Mouse (Mus musculus): ENCODE data around the gene Mrrf.

Gene Mrrf

DNA sequence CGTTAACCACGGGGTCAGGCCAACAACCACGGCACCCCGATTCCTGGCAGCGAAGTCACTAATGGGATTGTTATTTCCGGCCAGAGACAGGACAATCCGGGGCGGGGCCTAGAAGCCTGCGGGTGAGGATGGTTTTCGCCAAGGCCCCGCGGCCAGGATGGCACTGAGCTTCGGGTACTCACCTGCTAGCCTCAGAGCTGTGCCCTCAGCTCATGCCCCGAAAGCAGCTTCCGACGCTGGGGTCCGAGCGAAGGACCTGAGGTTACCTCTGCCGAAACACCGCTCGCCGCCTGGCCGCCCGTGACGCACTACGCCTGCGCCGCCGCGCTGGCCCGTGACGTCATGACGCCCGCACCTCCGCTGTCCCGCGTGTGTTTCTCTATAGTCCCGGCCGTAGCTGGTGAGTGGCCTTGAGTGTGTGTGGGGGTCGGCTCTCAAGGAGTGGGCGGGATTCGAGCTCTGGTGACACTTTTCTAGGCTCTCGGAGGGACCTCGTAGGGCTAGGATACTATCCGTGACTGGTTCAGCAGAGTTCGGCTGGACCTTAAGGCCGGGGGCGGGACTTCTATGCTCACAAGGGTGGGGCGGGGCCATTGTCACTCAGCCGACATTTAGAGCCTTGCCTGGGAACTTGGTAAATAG, at the start of gene Mrrf, which contains the start of gene Rbm18:
TSS of gene Mrrf (plus strand) at position 90 of the 642 bp plus-strand sequence.
TSS of gene Rbm18 (minus strand) at position 474 of the 642 bp plus-strand sequence.
- peak; percentile 95 for DNase-seq (ENCODE audit: low read depth, low spot score)

DNA sequence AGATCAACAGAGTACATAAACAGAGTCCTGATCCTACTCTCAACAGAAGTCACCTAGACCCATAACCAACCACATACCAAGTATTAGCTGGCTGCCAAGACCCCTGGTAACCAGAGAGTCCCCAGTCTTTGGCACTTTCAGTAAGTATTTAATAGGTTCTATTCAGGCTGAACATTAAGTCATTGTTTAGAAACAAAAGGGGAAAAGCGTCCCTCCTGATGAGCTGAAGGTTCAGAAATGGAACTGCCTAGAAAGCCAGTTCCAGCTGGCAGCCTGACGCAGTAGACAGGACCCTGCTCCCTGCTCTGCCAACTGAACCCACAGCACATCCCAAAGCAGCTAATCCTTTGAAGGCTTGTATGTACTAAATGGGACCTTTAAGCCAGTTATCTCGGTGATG, 47.0 kb upstream of the Mrrf start:
- peak; percentile 79 for DNase-seq (ENCODE audit: low read depth, low spot score)

DNA sequence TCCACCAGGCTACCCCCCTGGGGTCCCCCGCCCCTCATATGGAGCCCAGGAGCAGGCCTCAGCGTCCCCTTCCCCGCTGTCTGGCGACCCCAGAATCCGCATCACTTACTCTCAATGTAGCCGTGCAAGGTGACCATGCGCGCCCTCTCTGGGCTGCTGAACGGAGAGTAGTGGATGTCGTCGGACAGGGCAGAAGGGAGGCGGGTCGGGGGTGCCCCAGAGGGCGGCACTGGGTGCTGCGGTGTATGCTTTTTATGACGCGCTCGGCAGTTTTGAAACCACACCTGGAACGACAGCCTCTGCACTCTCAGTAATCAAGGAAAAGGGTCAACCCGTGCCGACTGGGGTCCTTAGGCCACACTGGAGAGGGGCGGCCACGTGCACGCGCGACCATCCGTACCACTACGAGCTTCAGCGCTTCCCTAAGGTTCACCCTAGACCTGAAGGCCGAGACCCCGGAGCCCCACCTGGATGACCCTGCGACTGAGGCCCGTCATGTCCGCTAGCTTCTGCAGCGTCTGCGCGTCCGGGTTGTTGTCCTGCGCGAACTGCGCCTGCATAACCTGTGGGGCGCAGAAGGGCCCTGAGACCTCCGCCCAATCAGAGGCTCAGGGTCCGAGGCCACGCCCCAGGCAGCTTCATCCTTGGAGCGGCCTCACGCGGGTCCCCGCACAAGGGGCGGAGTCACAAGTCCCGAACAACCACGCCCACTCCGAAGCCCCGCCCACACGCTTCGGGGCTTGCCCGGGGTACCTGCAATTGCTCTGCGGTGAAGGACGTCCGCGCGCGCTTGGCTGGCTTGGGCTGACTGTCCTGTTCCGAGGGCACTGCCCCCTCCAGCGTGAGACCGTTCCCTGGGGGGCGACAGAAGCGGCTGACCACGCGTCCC, 45.1 kb upstream of the Mrrf start:
- peak; percentile 97 for DNase-seq (ENCODE audit: low read depth, low spot score)

DNA sequence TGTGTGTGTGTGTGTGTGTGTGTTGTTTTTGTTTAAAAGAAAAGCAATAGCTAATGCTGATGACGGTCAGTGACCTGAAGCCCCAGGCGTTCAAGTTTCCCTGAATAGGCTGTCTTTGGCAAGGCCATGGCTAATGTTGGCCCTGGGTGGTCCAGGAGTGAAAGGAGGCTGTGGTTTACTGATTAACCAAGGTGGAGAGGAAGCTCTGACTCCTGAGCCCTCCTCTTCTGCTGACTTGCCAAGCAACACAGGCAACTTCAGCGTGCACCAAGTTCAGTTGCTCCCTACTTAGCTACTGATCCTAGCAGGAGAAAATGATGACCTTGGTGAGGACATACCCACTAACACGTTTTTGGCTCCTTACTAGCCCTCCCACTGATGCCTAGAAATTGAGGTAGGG, 43.4 kb upstream of the Mrrf start:
- no peak for DNase-seq (ENCODE audit: low read depth, low spot score)

DNA sequence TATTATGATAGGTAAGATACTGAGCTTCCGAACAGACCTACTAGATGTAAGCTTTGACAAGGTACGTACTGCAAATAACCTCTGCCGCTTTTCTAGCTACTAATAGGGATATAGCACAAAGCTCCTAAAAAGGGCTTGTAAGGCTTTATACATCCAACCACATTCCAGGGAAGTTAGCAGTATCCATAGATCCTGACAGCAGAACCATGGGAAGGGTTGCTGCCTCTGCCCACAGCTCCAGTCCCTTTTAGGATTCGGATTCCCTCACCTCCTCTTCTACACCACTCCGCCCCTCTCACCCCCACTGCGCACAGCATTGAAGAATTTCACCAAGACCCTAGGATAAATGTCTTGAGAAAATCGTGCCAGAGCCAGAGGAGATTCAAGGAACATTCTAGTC, 42.9 kb upstream of the Mrrf start:
- DNase-seq (ENCODE audit: low read depth, low spot score): no peak

DNA sequence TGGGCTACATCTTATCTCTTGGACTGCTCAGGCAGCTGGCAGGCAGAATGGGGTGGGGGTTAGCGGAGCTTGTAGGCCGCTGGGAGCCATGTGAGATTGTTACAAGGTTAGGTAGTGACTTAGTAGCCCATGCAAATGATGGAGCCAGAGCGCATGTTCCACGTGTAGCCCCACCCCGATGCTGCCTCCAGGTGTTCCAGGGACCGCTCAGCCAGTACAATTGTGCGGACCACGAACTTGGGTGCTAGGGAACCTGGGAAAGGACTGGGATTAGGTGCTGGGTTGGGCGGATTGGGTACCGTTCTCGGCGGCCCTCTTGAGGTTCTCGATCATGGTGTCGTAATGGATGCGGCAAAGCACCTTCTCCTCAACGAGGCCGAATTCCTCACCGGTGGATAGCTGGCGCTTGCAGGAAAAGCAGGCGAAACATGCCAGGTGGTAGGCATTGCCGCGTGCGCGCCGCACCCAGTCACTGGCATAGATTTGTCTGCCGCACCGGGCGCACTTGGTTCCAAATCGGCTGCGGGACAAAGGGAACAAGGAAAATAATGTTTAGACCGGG, 42.2 kb upstream of the Mrrf start:
- DNase-seq (ENCODE audit: low read depth, low spot score): peak; percentile 35

DNA sequence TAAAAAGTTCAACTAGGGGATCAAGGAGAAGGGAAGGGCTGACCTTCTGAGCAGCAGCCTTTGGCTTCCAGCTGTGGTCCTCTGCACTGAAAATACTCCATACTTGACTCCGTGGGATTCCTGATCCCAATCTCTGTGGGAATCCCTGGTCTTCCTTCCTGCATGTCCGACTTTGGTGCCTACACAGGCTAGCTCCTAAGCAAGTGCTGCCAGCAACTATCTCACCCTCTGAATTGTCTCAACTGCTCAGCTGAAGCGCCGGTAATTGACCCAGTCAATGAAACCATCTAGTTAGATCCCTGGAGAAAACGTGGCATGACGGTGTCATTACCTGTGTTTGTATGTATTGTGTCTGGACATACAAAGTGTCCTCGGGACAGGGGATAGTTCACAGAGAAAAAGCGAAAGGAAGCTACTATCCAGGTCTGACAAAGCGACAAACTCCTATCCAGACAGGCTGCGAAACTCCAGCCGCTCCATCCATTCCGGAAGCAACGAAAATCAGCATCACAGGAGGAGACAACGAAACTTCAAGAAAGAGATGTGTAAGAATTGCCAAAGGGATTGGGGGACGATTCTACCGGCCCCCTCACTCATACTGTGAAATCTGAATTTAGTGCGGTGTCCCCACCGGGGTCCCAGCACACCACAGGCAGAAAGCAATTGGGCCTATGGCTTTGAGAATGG, 38.9 kb upstream of the Mrrf start:
- no peak for DNase-seq (ENCODE audit: low read depth, low spot score)

DNA sequence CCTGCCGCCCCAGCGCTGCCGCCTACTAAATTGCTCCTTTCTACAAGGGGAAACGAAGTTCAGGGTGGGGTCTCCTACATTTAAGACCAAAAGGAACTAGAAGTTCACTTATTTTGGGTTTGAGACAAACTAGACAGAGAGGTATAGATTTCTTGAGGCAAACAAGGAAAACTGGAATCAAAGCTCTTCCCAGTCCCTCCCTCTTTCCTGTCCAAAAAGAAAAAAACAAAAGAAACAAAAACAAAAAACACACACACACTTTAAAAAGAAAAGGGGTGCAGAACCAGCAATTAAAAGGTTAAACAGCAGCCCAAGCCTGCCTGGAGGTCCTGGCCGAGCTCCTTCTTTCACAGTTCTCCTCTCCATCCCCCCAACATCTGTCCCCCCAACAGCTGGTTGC, 38.2 kb upstream of the Mrrf start:
- no peak for DNase-seq (ENCODE audit: low read depth, low spot score)

DNA sequence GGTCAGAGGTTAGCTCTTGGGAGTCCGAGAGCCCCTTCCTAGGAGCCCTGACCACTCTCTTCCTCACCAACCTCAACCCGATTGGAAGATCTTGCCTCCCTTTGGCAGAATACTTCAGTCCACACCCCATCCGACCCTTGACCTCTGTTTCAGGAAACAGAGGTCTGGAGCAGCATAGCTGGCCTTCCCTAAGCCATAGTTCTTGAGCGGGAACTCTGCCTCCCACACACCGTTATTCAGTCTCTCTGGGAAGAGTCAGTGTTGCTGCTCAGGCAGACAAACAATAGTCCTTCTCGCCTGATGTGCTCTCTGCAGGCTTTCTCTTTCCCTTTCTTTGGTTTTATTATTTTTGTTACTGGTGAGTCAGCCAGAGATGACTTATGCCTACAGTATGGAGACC, 36.5 kb upstream of the Mrrf start:
- DNase-seq (ENCODE audit: low read depth, low spot score): no peak

DNA sequence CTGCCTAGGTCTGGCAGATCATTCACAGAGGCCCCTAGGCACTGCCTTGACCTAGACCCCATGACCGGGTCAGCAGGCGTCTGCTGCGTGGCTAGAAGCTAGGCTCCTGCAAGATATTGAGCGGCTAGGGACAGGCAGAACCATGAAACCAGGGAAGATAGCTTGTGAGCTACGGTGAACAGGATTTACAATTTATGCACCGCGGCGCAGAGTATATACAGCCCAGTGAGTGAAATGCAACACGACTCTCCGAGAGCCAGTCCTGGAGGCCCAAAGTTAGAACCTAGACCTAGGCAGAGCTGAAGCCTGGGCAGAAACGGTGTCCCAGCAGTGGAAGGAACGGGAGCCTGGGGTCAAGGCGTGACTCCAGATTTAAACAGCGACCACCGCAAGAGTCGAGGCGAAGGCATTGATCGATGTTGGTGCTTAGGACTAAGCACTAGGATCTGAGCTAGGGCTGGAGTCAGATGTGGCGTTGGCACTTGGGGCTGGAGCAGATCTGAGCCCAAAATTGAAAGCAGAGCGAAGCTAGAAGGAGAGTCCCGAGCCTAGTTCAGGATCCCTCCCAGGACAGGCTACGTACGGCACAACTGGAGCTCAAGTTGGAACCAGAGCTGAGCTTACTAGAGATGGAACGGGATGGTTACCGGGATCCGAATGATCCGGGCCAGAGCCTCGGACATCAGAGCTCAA, 34.2 kb upstream of the Mrrf start:
- no peak for DNase-seq (ENCODE audit: low read depth, low spot score)

DNA sequence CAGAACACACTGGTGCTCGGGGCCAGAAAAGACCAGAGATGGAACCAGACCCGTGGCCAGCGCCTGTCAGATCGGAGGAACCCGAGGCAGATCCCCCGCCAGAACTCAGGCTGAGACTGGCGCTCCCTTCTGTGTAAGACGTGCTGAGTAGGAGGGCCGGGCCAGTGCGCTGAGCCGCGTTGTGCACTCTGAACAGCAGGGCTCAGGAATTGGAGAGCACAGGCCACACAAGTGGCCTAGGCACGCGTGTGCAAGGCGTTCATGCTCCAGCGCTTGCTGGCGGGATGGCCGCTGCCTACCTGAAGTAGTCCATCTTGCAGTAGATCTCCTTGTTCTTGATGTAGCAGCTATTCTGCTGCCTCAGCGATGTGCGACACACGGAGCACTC, 33.6 kb upstream of the Mrrf start:
- DNase-seq (ENCODE audit: low read depth, low spot score): peak; percentile 70

DNA sequence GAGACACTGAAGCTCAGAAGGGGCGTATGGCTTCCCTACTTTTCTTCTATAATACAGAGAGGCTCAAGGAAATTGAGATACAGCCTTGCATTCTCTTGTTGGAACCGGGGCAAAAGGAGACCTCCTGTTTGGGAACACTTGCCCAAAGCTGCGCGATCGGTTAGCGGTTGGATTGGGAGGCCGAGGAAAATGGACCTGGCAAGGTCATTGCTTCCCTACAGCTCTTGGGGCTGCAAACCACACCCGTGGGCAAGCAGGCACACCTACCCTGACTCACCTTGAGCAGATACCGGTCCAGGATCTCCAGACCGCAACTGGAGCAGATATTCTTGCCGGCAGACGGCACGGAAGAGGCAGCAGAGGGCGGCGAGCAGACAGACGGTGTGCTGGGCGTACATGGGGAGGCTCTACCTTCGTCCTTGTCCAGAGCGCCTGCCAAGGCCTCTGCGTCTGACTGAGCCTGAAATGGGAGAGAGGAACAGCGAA, 33.1 kb upstream of the Mrrf start:
- no peak for DNase-seq (ENCODE audit: low read depth, low spot score)

DNA sequence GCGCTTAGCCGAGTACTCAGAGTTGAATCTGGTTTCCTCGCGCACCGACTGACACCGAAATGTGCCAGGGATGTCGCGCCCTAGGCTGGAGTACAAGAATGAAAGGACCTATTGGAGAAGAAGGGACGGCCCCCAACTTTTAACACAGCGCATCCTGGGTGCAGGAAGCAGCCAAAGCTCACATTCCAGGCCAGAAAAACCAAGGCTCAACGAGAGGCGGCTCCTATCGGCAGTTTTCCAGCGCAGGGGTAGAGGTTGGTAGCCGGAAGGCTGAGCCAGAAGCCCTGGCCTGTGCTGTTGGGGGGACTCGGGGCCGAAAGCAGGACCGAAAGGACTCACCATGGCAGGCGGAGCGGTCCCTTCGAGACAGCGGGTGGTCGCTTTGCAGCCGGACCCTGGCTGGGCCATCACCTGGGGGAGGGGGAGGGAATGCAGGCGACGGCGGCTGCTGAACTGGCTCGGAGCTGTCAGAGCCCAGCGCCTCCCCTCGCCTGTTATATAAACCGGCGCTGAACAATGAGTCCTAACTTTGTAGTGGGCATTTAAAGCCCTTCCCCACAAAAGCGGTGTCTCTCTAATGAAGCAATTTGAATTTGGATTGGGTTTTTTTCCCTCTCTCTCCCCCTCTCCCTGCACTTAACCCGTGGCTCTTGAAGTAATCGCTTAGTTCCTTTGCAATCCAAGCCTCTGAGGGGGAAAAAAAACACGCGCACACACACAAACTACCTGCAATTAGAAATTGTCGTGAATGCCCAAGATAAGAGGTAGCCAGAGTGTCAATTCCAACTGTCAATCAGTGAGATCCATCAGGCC, 32.4 kb upstream of the Mrrf start:
- DNase-seq (ENCODE audit: low read depth, low spot score): peak; percentile 57

DNA sequence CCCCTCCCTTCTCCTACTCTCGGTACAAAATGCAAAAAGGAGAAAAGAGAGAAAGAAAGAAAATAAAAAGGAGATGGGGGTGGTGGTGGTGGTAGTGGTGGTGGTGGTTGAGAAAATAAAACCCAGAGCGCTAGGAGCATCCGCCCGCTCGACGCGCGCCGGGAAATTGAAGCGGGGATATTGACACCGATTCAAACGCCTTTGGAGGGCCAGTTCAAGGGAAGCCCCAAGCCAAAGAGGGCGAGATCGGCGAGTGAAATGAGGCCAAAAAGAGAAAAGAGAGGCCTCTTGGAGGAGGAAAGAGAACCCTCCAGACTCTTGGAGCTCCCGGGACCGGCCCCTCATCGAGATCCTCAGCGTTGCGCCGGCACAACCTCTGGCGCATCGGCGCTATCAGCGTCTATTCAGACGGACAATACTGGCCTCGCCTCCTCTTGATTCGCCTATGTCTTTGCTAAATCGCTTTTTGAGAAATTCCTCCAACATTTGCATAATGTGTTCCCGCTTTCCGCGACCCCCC, 31.7 kb upstream of the Mrrf start:
- no peak for DNase-seq (ENCODE audit: low read depth, low spot score)

DNA sequence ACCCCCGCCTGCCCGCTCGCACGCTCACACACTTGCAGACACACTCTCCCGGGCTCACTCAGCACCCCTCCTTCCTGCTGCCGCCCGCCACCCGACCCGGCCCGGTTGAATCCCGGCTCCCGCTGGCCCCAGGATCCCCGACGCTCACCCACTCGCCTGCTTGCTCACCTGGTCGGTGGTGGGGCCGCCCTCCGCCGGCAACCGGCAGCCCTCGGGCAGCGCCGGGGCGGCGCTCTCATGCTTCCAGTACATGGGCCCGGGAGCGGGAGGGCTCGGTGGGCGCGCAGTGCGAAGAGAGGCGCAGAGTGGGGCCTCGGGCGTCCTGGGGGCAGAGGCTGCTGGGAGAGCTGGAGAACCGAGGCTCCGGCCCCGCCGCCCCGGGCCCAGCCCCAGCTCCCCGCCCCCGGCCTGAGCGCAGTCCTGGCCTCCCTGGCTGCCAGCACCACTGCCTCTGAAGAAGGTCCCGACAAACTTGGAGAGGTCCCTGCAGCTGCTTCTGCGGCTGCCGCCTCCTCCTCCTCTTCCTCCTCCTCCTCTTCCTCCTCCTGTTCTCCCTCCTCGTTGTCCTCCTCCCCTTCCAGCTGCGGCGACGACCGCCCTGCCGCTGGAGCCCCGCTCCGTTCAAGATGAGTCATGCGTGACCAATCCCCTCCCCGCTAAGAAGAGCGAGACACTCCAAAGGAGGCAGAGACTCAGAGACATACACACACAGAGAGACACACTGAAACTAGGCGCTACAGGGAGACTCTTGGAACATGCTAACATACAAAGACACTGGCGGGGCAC, 31.0 kb upstream of the Mrrf start, which contains the start of gene Lhx6:
TSS of gene Lhx6 (minus strand) at position 453 of the 786 bp plus-strand sequence.
- peak; percentile 55 for DNase-seq (ENCODE audit: low read depth, low spot score)

DNA sequence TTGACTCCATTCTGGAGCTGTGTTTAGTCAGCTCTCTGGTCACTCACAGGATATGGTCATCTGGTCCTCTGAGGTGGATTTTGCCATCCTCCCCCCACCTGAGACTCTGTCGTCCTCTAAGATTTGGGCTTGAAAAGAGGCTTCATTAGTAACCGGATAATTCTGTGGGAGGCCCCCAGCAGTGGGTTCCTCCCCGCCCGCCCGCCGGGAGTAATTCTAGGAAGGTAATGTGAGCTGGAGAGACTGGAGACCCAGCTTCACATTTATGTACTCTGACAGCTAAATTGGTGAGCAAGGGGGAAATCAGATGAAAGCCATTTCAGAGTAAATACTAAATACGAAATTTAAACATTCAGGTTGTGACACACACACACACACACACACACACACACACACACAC, 27.6 kb upstream of the Mrrf start:
- no peak for DNase-seq (ENCODE audit: low read depth, low spot score)

DNA sequence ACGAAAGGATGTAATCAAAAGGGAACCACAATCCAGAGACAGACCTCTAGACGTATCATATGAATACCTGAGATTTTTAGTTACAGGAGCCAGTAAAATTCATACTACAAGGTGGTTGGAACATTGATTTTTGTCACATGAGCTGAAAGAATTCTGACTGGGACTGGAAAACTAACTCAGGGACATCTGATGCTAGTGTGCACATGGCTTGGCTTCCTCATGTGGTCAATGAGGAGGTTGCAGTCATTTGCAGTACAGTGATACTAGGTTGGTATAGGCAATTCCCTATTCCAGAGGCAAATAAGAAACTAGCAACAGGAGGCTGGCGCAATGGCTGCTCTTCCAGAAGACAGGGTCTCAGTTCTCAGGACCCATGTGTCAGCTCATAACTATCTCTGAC, 23.6 kb upstream of the Mrrf start:
- DNase-seq (ENCODE audit: low read depth, low spot score): no peak

DNA sequence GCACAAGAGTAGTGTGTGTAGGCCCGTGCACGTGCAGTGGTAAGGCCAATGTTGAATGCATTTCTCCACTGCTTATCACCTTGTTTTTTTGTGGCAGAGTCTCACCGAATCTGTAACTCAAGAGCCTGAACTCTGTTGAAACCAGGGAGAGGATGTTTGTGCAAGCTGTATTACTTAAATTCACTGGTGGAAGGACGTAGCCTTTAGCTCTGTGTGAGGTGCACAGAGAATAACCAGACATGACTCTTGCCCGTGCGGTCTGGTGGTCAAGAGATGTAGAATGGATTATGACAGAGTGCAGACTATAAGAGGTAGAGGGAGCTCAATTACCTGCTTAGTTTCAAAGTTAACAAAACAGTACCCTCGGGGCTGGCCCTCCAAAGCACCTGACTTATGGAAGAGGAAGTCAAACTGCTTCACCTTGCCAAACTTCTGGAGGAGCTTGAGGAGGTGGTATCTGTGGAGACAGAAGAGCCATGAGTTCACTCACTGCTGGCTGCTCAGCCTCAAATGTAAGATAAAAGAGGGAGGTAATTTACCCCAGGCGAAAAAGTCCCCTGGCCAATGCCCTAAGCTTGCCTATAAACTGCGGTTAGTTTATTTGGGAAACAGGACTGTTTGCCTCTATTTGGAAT, 9.3 kb upstream of the Mrrf start:
- DNase-seq (ENCODE audit: low read depth, low spot score): no peak

DNA sequence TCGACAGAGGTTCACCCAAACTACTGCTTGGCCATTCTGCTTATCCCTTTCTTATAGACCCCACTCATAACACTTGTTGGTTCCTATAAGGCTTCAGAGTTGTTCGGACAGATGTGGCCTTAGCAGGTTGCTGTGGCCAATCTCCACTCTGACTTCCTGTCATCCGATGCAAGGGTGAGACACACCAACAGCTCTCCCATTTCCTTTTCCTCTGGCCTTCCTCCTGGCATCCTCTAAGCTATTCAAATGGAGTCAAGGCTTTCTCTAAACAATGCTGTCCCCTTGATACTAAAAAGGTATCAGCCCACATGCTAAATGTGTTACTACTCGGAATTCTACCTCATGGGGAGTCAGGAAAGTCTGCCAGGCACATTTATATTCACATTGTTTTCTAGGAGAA, 8.2 kb upstream of the Mrrf start:
- DNase-seq (ENCODE audit: low read depth, low spot score): no peak

All from ZHBTc4 (cell line).